Mouse (Mus musculus) c-Kit-positive CD71-positive TER-119-positive erythroid progenitor cells, embryonic 14.5 days (primary cell): ENCODE results near the gene Jpt1.
"Not testable (repeated sequence)": the region's sequence is repeated elsewhere in the genome, so short reads cannot be mapped to it uniquely, and the experiment has no call there.

Source experiments
- DNase-seq: peaks from one replicate; pipeline ENCODE4 v3.0.0-alpha.2; 2013; ENCODE audit warnings: low spot score

Jpt1 gene

GRCm38 (mm10) chr11:115475025-115475757, 39.0 kb downstream of the Jpt1 start, which contains the start of gene Armc7:
Armc7 (plus strand) TSS chr11:115475667.
- DNase-seq, result peak; percentile 91

GRCm38 (mm10) chr11:115473626-115474275, 40.4 kb downstream of the Jpt1 start:
- DNase-seq, result peak; percentile 98

- no peak for DNase-seq
Measured at GRCm38 (mm10) chr11:115472183-115472582, 42.0 kb downstream of the Jpt1 start.

GRCm38 (mm10) chr11:115467217-115467618, 47.0 kb downstream of the Jpt1 start:
- no peak for DNase-seq

GRCm38 (mm10) chr11:115464851-115465250, 49.3 kb downstream of the Jpt1 start:
- DNase-seq, result no peak

- DNase-seq, result no peak
Measured at GRCm38 (mm10) chr11:115463397-115463796, 50.8 kb downstream of the Jpt1 start.

- DNase-seq, result no peak
Measured at GRCm38 (mm10) chr11:115462243-115462891, 51.8 kb downstream of the Jpt1 start, which contains the start of gene Slc16a5. Slc16a5 (plus strand) TSS chr11:115462474.

- DNase-seq, result no peak
Measured at GRCm38 (mm10) chr11:115461846-115462242, 52.3 kb downstream of the Jpt1 start.

- no peak for DNase-seq
Measured at GRCm38 (mm10) chr11:115460976-115461375, 53.2 kb downstream of the Jpt1 start.

GRCm38 (mm10) chr11:115457405-115457804, 56.8 kb downstream of the Jpt1 start:
- no peak for DNase-seq

GRCm38 (mm10) chr11:115456182-115456581, 58.0 kb downstream of the Jpt1 start:
- DNase-seq, result no peak

- DNase-seq, result no peak
Measured at GRCm38 (mm10) chr11:115455619-115456018, 58.6 kb downstream of the Jpt1 start.

GRCm38 (mm10) chr11:115454822-115455221, 59.4 kb downstream of the Jpt1 start:
- DNase-seq, result not testable (repeated sequence)

GRCm38 (mm10) chr11:115453306-115453705, 60.9 kb downstream of the Jpt1 start:
- no peak for DNase-seq

GRCm38 (mm10) chr11:115452281-115452860, 61.8 kb downstream of the Jpt1 start:
- DNase-seq, result no peak

- DNase-seq, result no peak
Measured at GRCm38 (mm10) chr11:115451781-115452241, 62.4 kb downstream of the Jpt1 start.

GRCm38 (mm10) chr11:115450176-115450575, 64.0 kb downstream of the Jpt1 start:
- no peak for DNase-seq

GRCm38 (mm10) chr11:115448998-115449397, 65.2 kb downstream of the Jpt1 start:
- no peak for DNase-seq

- no peak for DNase-seq
Measured at GRCm38 (mm10) chr11:115448075-115448474, 66.1 kb downstream of the Jpt1 start.
